ENCODE assay signal across 24 mouse cellular contexts in the genomic region with DNA sequence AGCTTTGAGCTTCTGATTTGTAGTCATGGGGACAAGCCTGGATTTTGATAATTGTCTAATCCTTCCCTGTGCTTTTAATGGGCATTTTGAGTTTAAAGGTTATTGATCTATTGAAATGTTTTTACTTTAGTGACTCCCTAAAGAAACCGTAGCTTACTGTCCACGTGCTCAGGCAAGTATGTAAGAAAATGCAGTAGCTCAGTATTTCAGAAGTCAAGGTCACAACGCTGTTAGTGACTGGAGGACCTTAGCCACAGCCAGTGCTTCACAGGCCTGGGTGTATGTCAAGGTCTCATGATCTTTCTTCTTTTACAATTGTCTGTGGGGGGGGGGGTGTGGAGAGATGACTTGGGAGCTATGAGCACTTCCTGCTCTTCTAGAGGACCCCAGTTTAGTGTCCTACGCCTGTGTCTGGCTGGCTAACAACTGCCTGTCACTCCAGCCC. TPM values are rescaled to one million over a fixed set of nuclear protein-coding genes. Genes with fewer than 3 reads are reported as not detected.
DNase-seq lines count a peak whose midpoint lies in the region; ATAC-seq and TF ChIP-seq lines count a peak whose summit lies in the region.
"Had no signal": no experiment of that assay in that cellular context is flagged by ENCODE, and none has a peak within 500 bp of the region (broad histone marks: within the 10 kb centered on the region; RNA-seq: fewer than 3 reads in every experiment).

No protein-coding gene starts in this region.

- peaks cover 56% of the 10 kb centered on the region for H3K4me1 ChIP-seq in heart, embryonic 13.5 days
- peaks cover 19 to 32% of the 10 kb centered on the region in 2 experiments for H3K4me1 ChIP-seq in MEL (ENCODE audit: control insufficient read depth in 1 of 2, insufficient read depth in 2 of 2, low read length in 2 of 2)
- peaks cover 20% of the 10 kb centered on the region for H3K4me1 ChIP-seq in cortical plate, adult 2 months (ENCODE audit: control insufficient read depth, insufficient read depth, low read length)

- no peak overlapping the region for H3K4me3 ChIP-seq in heart, embryonic 13.5 days
- H3K4me3 ChIP-seq in left cerebral cortex, adult 2 months, result no peak overlapping the region
- H3K4me3 ChIP-seq in MEL (ENCODE audit: control insufficient read depth in 1 of 2, insufficient read depth in 1 of 2, low read depth in 2 of 2, low read length in 2 of 2), result no peak overlapping the region
- no peak overlapping the region for H3K4me3 ChIP-seq in cortical plate, adult 2 months (ENCODE audit: insufficient read depth, low read length)
- H3K4me3 ChIP-seq: forebrain, embryonic 10.5 days; limb, embryonic 13.5 days; myocyte had no signal

- 33% methylated on average over 4 of the region's 4 CpGs for WGBS in heart, embryonic 13.5 days

- no peak for TF ChIP-seq POLR2A in MEL (IDR thresholded peaks at IDR 0.05; ENCODE audit: control insufficient read depth in 1 of 2, insufficient read depth in 1 of 2, low read depth in 1 of 2, low read length in 2 of 2, poor library complexity in 1 of 2)
- TF ChIP-seq POLR2A in cortical plate, adult 2 months (IDR thresholded peaks at IDR 0.05; ENCODE audit: extremely low read depth, insufficient read depth, low read length), result no peak

- no peaks in the 10 kb centered on the region for H3K9me3 ChIP-seq in heart, embryonic 13.5 days
- no peaks in the 10 kb centered on the region for H3K9me3 ChIP-seq in MEL (replicated peaks; ENCODE audit: insufficient read depth, low read length)
- H3K9me3 ChIP-seq: forebrain, embryonic 10.5 days; limb, embryonic 13.5 days had no signal

- no peaks in the 10 kb centered on the region for H3K79me2 ChIP-seq in MEL (ENCODE audit: control insufficient read depth, insufficient read depth, low read length, poor library complexity)

- no peak for DNase-seq in heart, postnatal 10 days
- no peak for DNase-seq in left cerebral cortex, adult 2 months (ENCODE audit: extremely low spot score in 1 of 2, low spot score in 2 of 2)
- DNase-seq in left cerebral cortex, postnatal 36 days (ENCODE audit: low spot score in 2 of 2), result no peak
- no peak for DNase-seq in MEL (ENCODE audit: low read depth, low spot score)
- DNase-seq in gastrocnemius, postnatal 10 days, result no peak
- DNase-seq: adrenal gland, adult 8-10 months; cerebellum, adult 11-12 months; cerebellum, postnatal 10 days; gastrocnemius, postnatal 36 days; kidney, adult 9 months; kidney, postnatal 14 days; layer of hippocampus, postnatal 36 days; lung, embryonic 14.5 days; right cerebral cortex, adult 18-20 months; right cerebral cortex, postnatal 4 days; thymus, postnatal 14 days had no signal

- no peak for ATAC-seq in heart, embryonic 13.5 days (ENCODE audit: extremely low read depth, insufficient number of reproducible peaks, low FRiP score, low TSS enrichment)
- ATAC-seq: activated CD4-positive, CD25-positive, alpha-beta regulatory T cell, adult 4 months had no signal

- H3K27me3 ChIP-seq in heart, embryonic 13.5 days (replicated peaks), result no peaks in the 10 kb centered on the region
- no peaks in the 10 kb centered on the region for H3K27me3 ChIP-seq in MEL (ENCODE audit: control insufficient read depth in 1 of 2, insufficient read depth in 2 of 2, low read length in 2 of 2)
- H3K27me3 ChIP-seq: limb, embryonic 13.5 days had no signal

- TF ChIP-seq CTCF in left cerebral cortex, adult 2 months (IDR thresholded peaks at IDR 0.05), result no peak
- no peak for TF ChIP-seq CTCF in MEL (IDR thresholded peaks at IDR 0.05 in 2 of 3, conservative IDR thresholded peaks at IDR 0.05 in 1 of 3; ENCODE audit: control insufficient read depth in 1 of 3, insufficient read depth in 1 of 3, low read depth in 2 of 3, low read length in 3 of 3, poor library complexity in 1 of 3, severe bottlenecking in 1 of 3)
- no peak for TF ChIP-seq CTCF in cortical plate, adult 2 months (IDR thresholded peaks at IDR 0.05; ENCODE audit: extremely low read depth, insufficient read depth, low read length)

- H3K27ac ChIP-seq in heart, embryonic 13.5 days (replicated peaks), result peak overlapping the region; percentile 91
- peak overlapping the region; percentile 88 for H3K27ac ChIP-seq in left cerebral cortex, adult 2 months
- H3K27ac ChIP-seq in MEL (ENCODE audit: control insufficient read depth, low read depth, low read length), result peak overlapping the region; percentile 2; the same call in 1 of the 2 replicates
- H3K27ac ChIP-seq in cortical plate, adult 2 months (ENCODE audit: insufficient read depth, low read length), result peak overlapping the region; percentile 87; the same call in 1 of the 2 replicates
- H3K27ac ChIP-seq: hindbrain, postnatal 0 days; limb, embryonic 13.5 days had no signal

- peaks cover 43% of the 10 kb centered on the region for H3K36me3 ChIP-seq in heart, embryonic 13.5 days
- peaks cover 2 to 38% of the 10 kb centered on the region in 2 experiments; a peak in 3 of 4 replicates for H3K36me3 ChIP-seq in MEL (ENCODE audit: control insufficient read depth in 1 of 2, insufficient read depth in 2 of 2, low read length in 2 of 2)

- TF ChIP-seq EP300 in MEL (IDR thresholded peaks at IDR 0.05; ENCODE audit: low read depth in 1 of 2, low read length in 2 of 2), result no peak

- TF ChIP-seq RAD21 in MEL (IDR thresholded peaks at IDR 0.05; ENCODE audit: low read depth, low read length), result no peak

- H3K4me2 ChIP-seq in heart, embryonic 13.5 days, result peak overlapping the region; percentile 34; the same call in 1 of the 2 replicates
- H3K4me2 ChIP-seq: limb, embryonic 13.5 days; lung, embryonic 14.5 days had no signal

- peak overlapping the region; percentile 14; the same call in 1 of the 2 replicates for H3K9ac ChIP-seq in heart, embryonic 13.5 days
- H3K9ac ChIP-seq in MEL (ENCODE audit: control insufficient read depth, low read depth, low read length, poor library complexity, severe bottlenecking), result no peak overlapping the region
- H3K9ac ChIP-seq: limb, embryonic 13.5 days; liver, embryonic 14.5 days; lung, embryonic 14.5 days had no signal

- intact Hi-C loops in heart, postnatal 10 days (cut with DNase I), result loop anchor here (2.0 kb wide), 1 partner anchor 50 kb away; no protein-coding TSS in a partner anchor
- intact Hi-C loops in left cerebral cortex, adult 2 months (cut with DNase I), result loop anchor here (2.0 kb wide), 1 partner anchor 32 kb away; no protein-coding TSS in a partner anchor
- intact Hi-C loops in left cerebral cortex, postnatal 36 days (cut with DNase I), result loop anchor here (2.0 kb wide), 1 partner anchor 40 kb away; no protein-coding TSS in a partner anchor

TF ChIP-seq in MEL, 35 proteins besides CTCF, POLR2A, EP300 and RAD21:
- TF ChIP-seq CHD1 (IDR thresholded peaks at IDR 0.05; ENCODE audit: low read depth, low read length) (no peak), CHD2 (IDR thresholded peaks at IDR 0.05; ENCODE audit: low read length) (no peak), ZKSCAN1 (IDR thresholded peaks at IDR 0.05; ENCODE audit: low read depth, low read length) (no peak), TCF12 (IDR thresholded peaks at IDR 0.05; ENCODE audit: low read depth, low read length) (no peak), MXI1 (IDR thresholded peaks at IDR 0.05; ENCODE audit: low read depth, low read length) (no peak), ZMIZ1 (IDR thresholded peaks at IDR 0.05; ENCODE audit: low read depth, low read length) (no peak), E2F4 (IDR thresholded peaks at IDR 0.05; ENCODE audit: borderline replicate concordance, low read depth, low read length) (no peak), USF1 (IDR thresholded peaks at IDR 0.05; ENCODE audit: low read depth, low read length) (no peak), TAL1 (IDR thresholded peaks at IDR 0.05; ENCODE audit: low read length) (no peak), ZC3H11A (IDR thresholded peaks at IDR 0.05; ENCODE audit: low read depth, low read length) (no peak), SMC3 (IDR thresholded peaks at IDR 0.05; ENCODE audit: low read depth, low read length) (no peak), MAX (IDR thresholded peaks at IDR 0.05; ENCODE audit: low read length) (no peak), NRF1 (IDR thresholded peaks at IDR 0.05; ENCODE audit: insufficient read depth, low read depth, low read length, poor library complexity, severe bottlenecking) (no peak), SIN3A (IDR thresholded peaks at IDR 0.05; ENCODE audit: low read length) (no peak), MAZ (IDR thresholded peaks at IDR 0.05; ENCODE audit: low read depth, low read length) (no peak), NELFE (IDR thresholded peaks at IDR 0.05; ENCODE audit: low read depth, low read length) (no peak), UBTF (IDR thresholded peaks at IDR 0.05; ENCODE audit: borderline replicate concordance, insufficient read depth, low read depth, low read length) (no peak), KAT2A (conservative IDR thresholded peaks at IDR 0.05; ENCODE audit: low read depth, low read length) (no peak), ELF1 (IDR thresholded peaks at IDR 0.05; ENCODE audit: low read depth, low read length) (no peak)

RNA-seq across cellular contexts. Expression of a gene that starts 42.4 kb away (rescaled TPM):
- polyA plus RNA-seq in heart, embryonic 13.5 days (2015; fragmentation: Nextera tagmentation; extraction: Ambion mirVana), result 11.4 and 12.0 TPM in 2 replicates
- total RNA-seq in heart, postnatal 10 days (2021), result 10 to 100 TPM; 18.6 to 21.3 TPM
- total RNA-seq in left cerebral cortex, adult 2 months (2021), result 10 to 100 TPM; 54.9 to 55.6 TPM
- 10 to 100 TPM; 41.4 to 47.3 TPM for total RNA-seq in left cerebral cortex, postnatal 36 days (2021)
- 14.3 and 18.0 TPM in 2 replicates for total RNA-seq in MEL (2012; rRNA removed)
- polyA plus RNA-seq in MEL (2012; ENCODE audit: insufficient read depth in 1 of 2, insufficient read length in 2 of 2, low read depth in 1 of 2, low replicate concordance in 2 of 2, missing spikeins in 1 of 2), result 10 to 100 TPM in 1 of 2 experiments, not detected in 1; 38.2 TPM
- 30.5 and 32.0 TPM in 2 replicates for polyA plus RNA-seq in cortical plate, adult 2 months (2012; rRNA removed)
- 10 to 100 TPM in 1 of 2 experiments, 1 to 10 TPM in 1; 9.0 to 10.9 TPM for total RNA-seq in gastrocnemius, postnatal 10 days (2021)

Comparison
In these comparisons a context has a peak if more than half of its experiments do, and no peak if none do; other contexts are left out.
1. H3K27ac ChIP-seq: peak in every context shown above with its lines; median percentile 91 in heart, embryonic 13.5 days; 88 in left cerebral cortex, adult 2 months; 87 in cortical plate, adult 2 months; 2 in MEL.